ENCODE assay signal across 22 mouse cellular contexts in the genomic region with DNA sequence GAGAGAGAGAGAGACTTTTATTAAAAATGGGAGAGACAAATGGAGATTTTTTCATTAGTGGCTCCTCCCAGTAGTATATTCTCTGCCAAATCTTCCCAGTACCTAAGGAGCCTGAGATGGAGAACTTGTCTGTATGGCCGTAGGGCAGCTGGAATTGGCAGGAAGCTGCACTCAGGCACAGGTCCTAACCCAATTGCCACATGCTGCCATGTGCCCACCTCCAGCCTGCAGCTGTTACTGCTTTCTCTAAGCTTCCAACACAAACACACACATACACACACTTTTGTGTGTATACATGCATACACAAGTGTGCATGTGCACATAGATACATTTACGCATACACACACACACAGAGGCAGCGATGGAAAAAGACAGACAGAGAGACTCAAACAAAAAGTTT. TPM values are rescaled to one million over a fixed set of nuclear protein-coding genes. Genes with fewer than 3 reads are reported as not detected.
DNase-seq lines count a peak whose midpoint lies in the region; ATAC-seq and TF ChIP-seq lines count a peak whose summit lies in the region.
"Had no signal": no experiment of that assay in that cellular context is flagged by ENCODE, and none has a peak within 500 bp of the region (broad histone marks: within the 10 kb centered on the region; RNA-seq: fewer than 3 reads in every experiment).

No protein-coding gene starts in this region.

- no peaks in the 10 kb centered on the region for H3K36me3 ChIP-seq in forebrain, embryonic 10.5 days (replicated peaks)
- H3K36me3 ChIP-seq in forebrain, embryonic 12.5 days (replicated peaks) = no peaks in the 10 kb centered on the region
- H3K36me3 ChIP-seq in thymus, adult 2 months (ENCODE audit: control insufficient read depth, insufficient read depth, low read length) = no peaks in the 10 kb centered on the region
- H3K36me3 ChIP-seq: embryonic facial prominence, embryonic 10.5 days; embryonic facial prominence, embryonic 12.5 days; G1E had no signal

- ATAC-seq in forebrain, embryonic 12.5 days (ENCODE audit: low FRiP score) = no peak
- ATAC-seq: activated CD4-positive, CD25-positive, alpha-beta regulatory T cell, adult 4 months; CD4-positive, CD25-positive, alpha-beta regulatory T cell, adult 4 months; forebrain, embryonic 14.5 days; forebrain, embryonic 16.5 days; Patski had no signal

- TF ChIP-seq POLR2A in thymus, adult 2 months (IDR thresholded peaks at IDR 0.05; ENCODE audit: control insufficient read depth, extremely low read depth, insufficient read depth, low read length, poor library complexity) = no peak

- H3K9me3 ChIP-seq in forebrain, embryonic 10.5 days = no peaks in the 10 kb centered on the region
- no peaks in the 10 kb centered on the region for H3K9me3 ChIP-seq in forebrain, embryonic 12.5 days
- H3K9me3 ChIP-seq: embryonic facial prominence, embryonic 10.5 days; embryonic facial prominence, embryonic 12.5 days; G1E had no signal

- no peak overlapping the region for H3K4me3 ChIP-seq in forebrain, embryonic 10.5 days
- H3K4me3 ChIP-seq in forebrain, embryonic 12.5 days (replicated peaks) = no peak overlapping the region
- H3K4me3 ChIP-seq in thymus, adult 2 months (ENCODE audit: control insufficient read depth, insufficient read depth, low read length) = no peak overlapping the region
- H3K4me3 ChIP-seq: embryonic facial prominence, embryonic 10.5 days; embryonic facial prominence, embryonic 12.5 days had no signal

- H3K4me2 ChIP-seq in forebrain, embryonic 12.5 days = no peak overlapping the region
- H3K4me2 ChIP-seq: embryonic facial prominence, embryonic 12.5 days had no signal

- no peak overlapping the region for H3K27ac ChIP-seq in forebrain, embryonic 10.5 days
- no peak overlapping the region for H3K27ac ChIP-seq in forebrain, embryonic 12.5 days
- no peak overlapping the region for H3K27ac ChIP-seq in thymus, adult 2 months (ENCODE audit: control insufficient read depth, insufficient read depth, low read length)
- H3K27ac ChIP-seq: embryonic facial prominence, embryonic 10.5 days; embryonic facial prominence, embryonic 12.5 days had no signal

- 0 out of 2 replicates have a peak, but pooled peaks cover under 1% of the 10 kb centered on the region for H3K4me1 ChIP-seq in forebrain, embryonic 10.5 days
- peaks cover under 1% of the 10 kb centered on the region; the same call in 1 of the 2 replicates for H3K4me1 ChIP-seq in forebrain, embryonic 12.5 days
- H3K4me1 ChIP-seq in thymus, adult 2 months (replicated peaks; ENCODE audit: control insufficient read depth, insufficient read depth, low read length) = no peaks in the 10 kb centered on the region
- H3K4me1 ChIP-seq: embryonic facial prominence, embryonic 10.5 days; embryonic facial prominence, embryonic 12.5 days had no signal

- peak; percentile 11 for DNase-seq in forebrain, embryonic 10.5 days (ENCODE audit: extremely low spot score, low spot score)
- DNase-seq in kidney, postnatal 10 days = peak; percentile 2
- no peak for DNase-seq in kidney, postnatal 25 days
- peak; percentile 87 for DNase-seq in fat pad, adult 2 months (ENCODE audit: extremely low read depth, low read depth, low spot score)
- DNase-seq in thymus, adult 2 months = no peak
- DNase-seq: adrenal gland, adult 8-10 months; adrenal gland, postnatal 14 days; adrenal gland, postnatal 36 days; B cell, adult 2 months; cerebellum, adult 11-12 months; cerebellum, adult 2 months; cerebellum, adult 9-10 months had no signal

- 93% methylated on average over 3 of the region's 3 CpGs for WGBS in forebrain, embryonic 10.5 days
- WGBS in forebrain, embryonic 12.5 days = 91% methylated on average over 3 of the region's 3 CpGs
- 96% methylated on average over 3 of the region's 3 CpGs for WGBS in thymus, adult 2 months

- no peaks in the 10 kb centered on the region for H3K27me3 ChIP-seq in forebrain, embryonic 10.5 days (ENCODE audit: poor library complexity, severe bottlenecking)
- peaks cover 3% of the 10 kb centered on the region; the same call in 1 of the 2 replicates for H3K27me3 ChIP-seq in forebrain, embryonic 12.5 days
- H3K27me3 ChIP-seq in thymus, adult 2 months (ENCODE audit: control insufficient read depth, insufficient read depth, low read length) = no peaks in the 10 kb centered on the region
- H3K27me3 ChIP-seq: CH12.LX, Patski had no signal

- H3K9ac ChIP-seq in forebrain, embryonic 12.5 days = no peak overlapping the region
- H3K9ac ChIP-seq: embryonic facial prominence, embryonic 12.5 days had no signal

- no peak for TF ChIP-seq CTCF in thymus, adult 2 months (IDR thresholded peaks at IDR 0.05; ENCODE audit: borderline replicate concordance, control insufficient read depth, extremely low read depth, insufficient read depth, low read length, poor library complexity)

RNA-seq across cellular contexts. Expression of gene Gm10260, which starts 56.5 kb away (rescaled TPM):
- 5.5 and 6.2 TPM in 2 replicates for polyA plus RNA-seq in forebrain, embryonic 10.5 days (2016; fragmentation: Nextera tagmentation; extraction: Ambion mirVana)
- 2.4 and 3.0 TPM in 2 replicates for polyA plus RNA-seq in forebrain, embryonic 12.5 days (2016; fragmentation: Nextera tagmentation; extraction: Ambion mirVana)
- 2.4 and 4.2 TPM in 2 replicates for polyA plus RNA-seq in thymus, adult 2 months (2012; rRNA removed)

Comparison
In these comparisons a context has a peak if more than half of its experiments do, and no peak if none do; other contexts are left out.
1. DNase-seq: peak in forebrain, embryonic 10.5 days (single experiment), kidney, postnatal 10 days (single experiment) and fat pad, adult 2 months (single experiment); none in kidney, postnatal 25 days (0 of 2) and thymus, adult 2 months (single experiment).